ENCODE assay signal across 7 mouse cellular contexts in the genomic region with DNA sequence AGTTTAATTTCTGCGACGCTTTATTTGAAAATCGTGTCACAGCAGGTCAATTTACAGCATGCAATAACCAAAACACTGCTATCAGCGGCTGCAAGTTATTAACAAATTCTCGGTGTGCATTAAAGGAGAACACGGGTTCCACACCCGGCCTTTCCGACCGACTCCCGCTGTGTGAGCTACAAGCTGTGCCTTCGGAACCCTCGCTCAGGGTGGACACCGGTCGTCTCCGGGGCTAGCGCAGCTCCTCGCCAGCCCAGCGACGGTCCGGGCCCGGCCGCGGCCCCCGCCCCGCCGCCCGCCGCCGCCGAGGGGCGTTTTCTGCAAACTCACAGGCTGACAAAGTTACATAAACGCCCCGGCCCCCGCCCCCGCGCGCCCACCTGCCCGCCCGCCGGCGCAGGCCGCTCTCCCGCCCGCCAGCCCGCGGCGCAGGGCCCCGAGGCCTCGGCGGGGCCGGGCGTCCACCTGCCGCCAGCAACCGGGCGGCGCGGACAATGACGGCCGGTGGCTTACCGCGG. TPM values are rescaled to one million over a fixed set of nuclear protein-coding genes. Genes with fewer than 3 reads are reported as not detected.
A peak's percentile ranks its signal among the peaks of the same experiment; 100 is the strongest.
DNase-seq lines count a peak whose midpoint lies in the region; ATAC-seq and TF ChIP-seq lines count a peak whose summit lies in the region.

No protein-coding gene starts in this region.

- no peak for TF ChIP-seq CTCF in hindbrain, postnatal 0 days (IDR thresholded peaks at IDR 0.05; ENCODE audit: low read depth)

- no peaks in the 10 kb centered on the region for H3K27me3 ChIP-seq in hindbrain, postnatal 0 days (ENCODE audit: insufficient read depth, low read length)
- no peaks in the 10 kb centered on the region for H3K27me3 ChIP-seq in limb, embryonic 11.5 days (ENCODE audit: control insufficient read depth, insufficient read depth, low read length)
- H3K27me3 ChIP-seq in midbrain, embryonic 14.5 days (ENCODE audit: control insufficient read depth, insufficient read depth, low read length): no peaks in the 10 kb centered on the region
- no peaks in the 10 kb centered on the region for H3K27me3 ChIP-seq in stomach, embryonic 15.5 days (replicated peaks)

- no peaks in the 10 kb centered on the region for H3K36me3 ChIP-seq in hindbrain, postnatal 0 days (ENCODE audit: insufficient read depth, low read length)
- no peaks in the 10 kb centered on the region for H3K36me3 ChIP-seq in limb, embryonic 11.5 days (ENCODE audit: control insufficient read depth, insufficient read depth, low read length)
- H3K36me3 ChIP-seq in midbrain, embryonic 14.5 days (ENCODE audit: control insufficient read depth, insufficient read depth, low read length): no peaks in the 10 kb centered on the region
- no peaks in the 10 kb centered on the region for H3K36me3 ChIP-seq in stomach, embryonic 15.5 days

- WGBS in hindbrain, postnatal 0 days: under 1% methylated on average over 51 of the region's 61 CpGs
- under 1% methylated on average over 44 of the region's 61 CpGs for WGBS in limb, embryonic 11.5 days
- under 1% methylated on average over 49 of the region's 61 CpGs for WGBS in midbrain, embryonic 14.5 days
- WGBS in stomach, embryonic 15.5 days: 1% methylated on average over 57 of the region's 61 CpGs

- H3K4me2 ChIP-seq in hindbrain, postnatal 0 days (ENCODE audit: low read depth, low read length): peak overlapping the region; percentile 80
- peak overlapping the region; percentile 73 for H3K4me2 ChIP-seq in limb, embryonic 11.5 days (ENCODE audit: low read depth, severe bottlenecking)
- H3K4me2 ChIP-seq in midbrain, embryonic 14.5 days (ENCODE audit: low read length): peak overlapping the region; percentile 79
- H3K4me2 ChIP-seq in stomach, embryonic 15.5 days: peak overlapping the region; percentile 63

- H3K27ac ChIP-seq in hindbrain, postnatal 0 days: peak overlapping the region; percentile 94
- peak overlapping the region; percentile 92 for H3K27ac ChIP-seq in limb, embryonic 11.5 days (replicated peaks; ENCODE audit: low read depth, low read length)
- peak overlapping the region; percentile 97 for H3K27ac ChIP-seq in midbrain, embryonic 14.5 days (replicated peaks; ENCODE audit: low read depth, low read length)
- H3K27ac ChIP-seq in stomach, embryonic 15.5 days: peak overlapping the region; percentile 91

- no peaks in the 10 kb centered on the region for H3K9me3 ChIP-seq in hindbrain, postnatal 0 days (ENCODE audit: low read length)
- H3K9me3 ChIP-seq in limb, embryonic 11.5 days (ENCODE audit: control insufficient read depth, low read length): no peaks in the 10 kb centered on the region
- no peaks in the 10 kb centered on the region for H3K9me3 ChIP-seq in midbrain, embryonic 14.5 days (ENCODE audit: control insufficient read depth, low read length)
- H3K9me3 ChIP-seq in stomach, embryonic 15.5 days: no peaks in the 10 kb centered on the region

- peak overlapping the region; percentile 90 for H3K4me3 ChIP-seq in hindbrain, postnatal 0 days (ENCODE audit: low read length)
- H3K4me3 ChIP-seq in limb, embryonic 11.5 days (ENCODE audit: low read depth, low read length): peak overlapping the region; percentile 70
- peak overlapping the region; percentile 77 for H3K4me3 ChIP-seq in midbrain, embryonic 14.5 days (replicated peaks; ENCODE audit: low read depth, low read length)
- H3K4me3 ChIP-seq in stomach, embryonic 15.5 days (replicated peaks): peak overlapping the region; percentile 64

- peak overlapping the region; percentile 85 for H3K9ac ChIP-seq in hindbrain, postnatal 0 days (replicated peaks; ENCODE audit: low read length)
- H3K9ac ChIP-seq in limb, embryonic 11.5 days (ENCODE audit: low read length): peak overlapping the region; percentile 87
- H3K9ac ChIP-seq in midbrain, embryonic 14.5 days (replicated peaks; ENCODE audit: low read length): peak overlapping the region; percentile 80
- peak overlapping the region; percentile 72 for H3K9ac ChIP-seq in stomach, embryonic 15.5 days

- no peak for ATAC-seq in hindbrain, postnatal 0 days
- ATAC-seq in limb, embryonic 11.5 days (ENCODE audit: insufficient number of reproducible peaks, low FRiP score, low TSS enrichment, low read depth): no peak
- ATAC-seq in midbrain, embryonic 14.5 days (ENCODE audit: low FRiP score, low TSS enrichment): no peak
- ATAC-seq in stomach, embryonic 15.5 days (ENCODE audit: insufficient read depth, low FRiP score, low read depth): no peak

- DNase-seq in NIH3T3 (ENCODE audit: low read depth): peak; percentile 59
- DNase-seq in c-Kit-positive CD71-positive TER-119-positive erythroid progenitor cells, embryonic 14.5 days (ENCODE audit: low spot score): peak; percentile 35
- DNase-seq in gastrocnemius, adult 18-20 months (ENCODE audit: low spot score): peak; percentile 32
- peak; percentile 42 for DNase-seq in hindbrain, postnatal 0 days (ENCODE audit: low spot score)
- peak; percentile 68 for DNase-seq in limb, embryonic 11.5 days (ENCODE audit: low spot score)
- peak; percentile 59 for DNase-seq in midbrain, embryonic 14.5 days

- peaks cover 24% of the 10 kb centered on the region for H3K4me1 ChIP-seq in hindbrain, postnatal 0 days (ENCODE audit: insufficient read depth, low read length)
- peaks cover 17% of the 10 kb centered on the region for H3K4me1 ChIP-seq in limb, embryonic 11.5 days (ENCODE audit: control insufficient read depth, insufficient read depth, low read length)
- peaks cover 31% of the 10 kb centered on the region for H3K4me1 ChIP-seq in midbrain, embryonic 14.5 days (ENCODE audit: control insufficient read depth, insufficient read depth, low read length)
- peaks cover 32% of the 10 kb centered on the region for H3K4me1 ChIP-seq in stomach, embryonic 15.5 days

RNA-seq across cellular contexts. Expression of a gene that starts 16.0 kb away (rescaled TPM):
- total RNA-seq in gastrocnemius, adult 18-20 months (2021): 10 to 100 TPM; 64.7 to 72.5 TPM
- total RNA-seq in hindbrain, postnatal 0 days (2014; rRNA removed): 67.9 and 71.2 TPM in 2 replicates
- 20.2 and 22.8 TPM in 2 replicates for polyA plus RNA-seq in hindbrain, postnatal 0 days (2015; fragmentation: Nextera tagmentation; extraction: Ambion mirVana)
- polyA plus RNA-seq in limb, embryonic 11.5 days (2014; fragmentation: Nextera tagmentation; extraction: Ambion mirVana): 24.2 and 31.7 TPM in 2 replicates
- polyA plus RNA-seq in midbrain, embryonic 14.5 days (2014; fragmentation: Nextera tagmentation; extraction: Ambion mirVana): 22.7 and 27.0 TPM in 2 replicates
- 17.3 and 18.2 TPM in 2 replicates for polyA plus RNA-seq in stomach, embryonic 15.5 days (2015; fragmentation: Nextera tagmentation; extraction: Ambion mirVana)
